Mouse (Mus musculus): ENCODE results near the gene Zfp781.
"Not testable (repeated sequence)": the region's sequence is repeated elsewhere in the genome, so short reads cannot be mapped to it uniquely, and the experiment has no call there.

Zfp781 gene

DNA sequence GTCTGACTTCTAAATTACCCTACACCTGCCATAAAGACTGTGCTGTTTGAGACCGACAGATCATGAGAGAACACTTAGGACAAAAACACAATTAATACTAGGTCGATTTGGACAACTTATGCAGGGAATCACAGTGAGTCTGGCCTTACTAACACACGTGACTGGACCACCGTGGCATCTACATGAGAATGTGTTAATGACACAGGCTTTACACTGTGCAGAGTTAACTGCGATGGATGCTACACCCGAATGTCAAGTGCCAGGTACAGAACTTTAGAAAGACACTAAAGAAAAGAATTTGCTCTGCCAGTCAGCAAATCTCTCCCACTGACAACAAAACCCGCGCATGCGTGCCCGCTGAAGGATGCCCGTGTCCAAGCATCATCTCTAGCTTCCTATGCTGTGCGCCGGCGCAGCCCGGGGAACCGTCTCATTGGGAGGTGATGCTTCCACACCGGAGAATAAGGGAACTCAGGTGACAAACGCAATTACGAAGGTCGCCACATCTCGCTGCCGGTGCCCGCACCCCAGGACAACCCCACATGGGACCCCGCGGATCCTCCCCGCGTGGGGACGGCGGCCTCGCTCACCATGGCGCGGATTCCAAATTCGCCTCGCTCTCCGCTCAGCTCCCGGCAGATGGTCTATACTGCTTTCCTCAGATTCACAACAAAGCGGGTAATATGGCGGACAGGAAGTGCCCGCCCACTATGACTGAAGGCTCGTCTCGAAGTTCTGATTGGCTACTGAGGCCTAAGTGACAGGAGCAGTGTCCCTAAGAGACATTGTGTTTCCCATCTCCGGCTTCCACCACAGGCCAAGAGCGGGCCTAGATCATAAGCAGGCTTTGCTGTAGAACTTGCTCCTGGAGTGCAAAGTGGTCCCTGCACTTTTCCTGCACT lies at the start of gene Zfp781:
TSS of gene Zfp781 (minus strand) at position 639 of the 902 bp plus-strand sequence.
- not testable (repeated sequence) for DNase-seq (ENCODE audit: low spot score)

DNA sequence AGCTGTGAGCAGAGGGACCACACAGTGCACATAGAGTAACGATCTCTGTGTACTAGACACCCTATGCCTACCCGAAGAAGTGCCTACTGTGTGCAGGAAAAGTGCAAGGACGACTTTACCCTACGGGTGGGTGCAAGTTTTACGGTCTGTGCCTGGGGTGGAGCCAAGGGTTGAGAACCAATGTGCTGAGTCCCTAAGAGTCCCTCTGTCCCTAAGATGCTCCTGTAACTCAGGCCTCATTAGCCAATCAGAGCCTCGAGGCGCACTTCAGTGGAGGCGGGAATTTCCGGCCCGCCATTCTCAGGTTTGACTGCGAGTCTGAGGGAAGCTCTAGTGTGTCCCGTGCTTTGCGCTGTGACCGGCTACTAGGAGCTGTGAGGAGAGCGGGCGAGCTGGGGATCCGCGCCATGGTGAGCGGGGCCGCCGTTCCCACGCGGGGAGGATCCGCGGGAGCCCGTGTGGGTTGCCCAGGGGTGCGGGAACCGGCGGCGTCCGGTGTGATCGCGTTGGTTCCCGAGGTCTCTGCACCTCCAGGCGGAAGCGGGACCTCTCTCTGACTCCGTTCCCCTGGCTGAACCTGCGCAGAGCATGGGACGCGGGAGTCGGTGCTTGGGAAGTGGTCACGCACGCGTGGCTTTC lies 48.2 kb upstream of the Zfp781 start:
- DNase-seq (ENCODE audit: low spot score): not testable (repeated sequence)

GRCm38 (mm10) chr10:81930744-81931118 lies 451 bp upstream of the Zfp781 start:
- DNase-seq (ENCODE audit: low spot score): not testable (repeated sequence)

DNA sequence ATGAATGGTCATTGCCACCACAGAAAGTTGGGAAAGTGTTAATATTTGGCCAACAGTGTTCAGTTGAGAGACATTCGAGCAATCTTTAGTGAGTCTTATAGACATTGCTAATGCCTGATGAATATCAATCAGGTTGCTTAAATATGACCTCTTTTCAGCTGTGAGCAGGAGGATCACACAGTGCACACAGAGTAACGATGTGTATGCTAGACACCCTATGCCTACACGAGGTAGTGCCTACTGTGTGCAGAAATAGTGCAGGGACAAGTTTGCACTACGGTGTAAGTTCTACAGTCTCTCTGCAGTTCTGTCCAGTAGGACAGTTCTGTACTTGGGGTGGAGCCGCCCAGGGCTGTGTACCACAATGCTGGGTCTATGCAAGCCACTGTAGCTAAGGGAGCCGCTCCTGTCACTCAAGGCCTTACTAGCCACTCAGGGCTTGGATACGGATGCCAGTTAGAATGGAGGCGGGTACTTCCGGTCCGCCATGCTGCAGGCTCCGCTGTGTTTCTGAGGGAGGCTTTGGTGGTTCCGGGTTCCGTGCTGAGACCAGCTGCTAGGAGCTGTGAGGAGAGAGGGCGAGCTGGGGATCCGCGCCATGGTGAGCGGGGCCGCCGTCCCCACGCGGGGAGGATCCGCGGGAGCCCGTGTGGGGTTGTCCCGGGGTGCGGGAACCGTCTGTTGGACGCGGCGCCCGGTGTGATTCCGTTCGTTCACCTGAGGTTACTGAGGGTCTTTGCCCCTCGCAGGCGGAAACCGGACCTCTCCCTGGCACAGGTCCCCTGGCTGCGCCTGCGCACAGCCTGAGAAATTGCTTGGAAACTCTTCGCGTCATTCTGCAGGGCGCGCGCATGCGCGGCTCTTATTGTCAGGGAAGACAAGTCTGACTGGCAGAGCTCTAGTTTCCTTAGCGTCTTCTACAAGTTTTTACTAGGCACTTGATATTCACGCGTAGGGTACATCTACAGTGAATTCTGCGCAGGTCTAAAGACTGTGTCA lies 66.6 kb downstream of the Zfp781 start, which contains the start of gene Gm32687:
TSS of gene Gm32687 (plus strand) at position 526 of the 999 bp plus-strand sequence.
- DNase-seq (ENCODE audit: low spot score): not testable (repeated sequence)
